ENCODE assay signal across 8 mouse cellular contexts in genomic region chrX:134612285-134612959, GRCm38 (mm10). TPM values are rescaled to one million over a fixed set of nuclear protein-coding genes. Genes with fewer than 3 reads are reported as not detected.
DNase-seq lines count a peak whose midpoint lies in the region; ATAC-seq and TF ChIP-seq lines count a peak whose summit lies in the region.

No protein-coding gene starts in this region.

- H3K27me3 ChIP-seq in spleen, adult 2 months (ENCODE audit: control insufficient read depth, insufficient read depth, low read length) = no peaks in the 10 kb centered on the region
- no peaks in the 10 kb centered on the region for H3K27me3 ChIP-seq in hindbrain, embryonic 14.5 days (ENCODE audit: control insufficient read depth, insufficient read depth, low read length)
- no peaks in the 10 kb centered on the region for H3K27me3 ChIP-seq in limb, embryonic 15.5 days
- H3K27me3 ChIP-seq in midbrain, embryonic 14.5 days (ENCODE audit: control insufficient read depth, insufficient read depth, low read length) = peaks cover 3% of the 10 kb centered on the region; the same call in 1 of the 2 replicates
- no peaks in the 10 kb centered on the region for H3K27me3 ChIP-seq in stomach, embryonic 16.5 days (ENCODE audit: control insufficient read depth, insufficient read depth, low read length)

- peak; percentile 94 for ATAC-seq in common myeloid progenitor, adult 5-6 weeks (replicated peaks; ENCODE audit: low read depth, poor library complexity, severe bottlenecking)
- ATAC-seq in hindbrain, embryonic 14.5 days (ENCODE audit: low FRiP score) = peak; percentile 88
- peak; percentile 85 for ATAC-seq in limb, embryonic 15.5 days (ENCODE audit: insufficient number of reproducible peaks, low FRiP score, low TSS enrichment, low read depth)
- peak; percentile 83 for ATAC-seq in midbrain, embryonic 14.5 days (ENCODE audit: low FRiP score, low TSS enrichment)
- peak; percentile 94 for ATAC-seq in stomach, embryonic 16.5 days (ENCODE audit: insufficient read depth, low FRiP score)

- no peak overlapping the region for H3K27ac ChIP-seq in spleen, adult 2 months (ENCODE audit: insufficient read depth, low read length)
- peak overlapping the region; percentile 73 for H3K27ac ChIP-seq in hindbrain, embryonic 14.5 days
- peak overlapping the region; percentile 89 for H3K27ac ChIP-seq in limb, embryonic 15.5 days
- H3K27ac ChIP-seq in midbrain, embryonic 14.5 days (replicated peaks; ENCODE audit: low read depth, low read length) = peak overlapping the region; percentile 70
- peak overlapping the region; percentile 83 for H3K27ac ChIP-seq in stomach, embryonic 16.5 days (ENCODE audit: low read length)

- 35% methylated on average over 15 of the region's 15 CpGs for WGBS in spleen, adult 2 months
- 22% methylated on average over 15 of the region's 15 CpGs for WGBS in hindbrain, embryonic 14.5 days
- 13% methylated on average over 15 of the region's 15 CpGs for WGBS in limb, embryonic 15.5 days
- WGBS in midbrain, embryonic 14.5 days = 18% methylated on average over 15 of the region's 15 CpGs
- whole genome bisulfite sequencing in stomach, embryonic 16.5 days = 9% methylated on average over 14 of the region's 15 CpGs

- H3K4me1 ChIP-seq in spleen, adult 2 months (ENCODE audit: control insufficient read depth, insufficient read depth, insufficient read length) = no peaks in the 10 kb centered on the region
- H3K4me1 ChIP-seq in hindbrain, embryonic 14.5 days (replicated peaks; ENCODE audit: control insufficient read depth, insufficient read depth, low read length) = no peaks in the 10 kb centered on the region
- peaks cover 2% of the 10 kb centered on the region; the same call in 1 of the 2 replicates for H3K4me1 ChIP-seq in limb, embryonic 15.5 days
- no peaks in the 10 kb centered on the region for H3K4me1 ChIP-seq in midbrain, embryonic 14.5 days (ENCODE audit: control insufficient read depth, insufficient read depth, low read length)
- no peaks in the 10 kb centered on the region for H3K4me1 ChIP-seq in stomach, embryonic 16.5 days (ENCODE audit: control insufficient read depth, insufficient read depth, low read length)

- TF ChIP-seq POLR2A in spleen, adult 2 months (IDR thresholded peaks at IDR 0.05; ENCODE audit: low read depth, low read length) = no peak

- H3K4me2 ChIP-seq in hindbrain, embryonic 14.5 days (replicated peaks) = peak overlapping the region; percentile 52
- H3K4me2 ChIP-seq in limb, embryonic 15.5 days = peak overlapping the region; percentile 43
- peak overlapping the region; percentile 50 for H3K4me2 ChIP-seq in midbrain, embryonic 14.5 days (ENCODE audit: low read length)
- H3K4me2 ChIP-seq in stomach, embryonic 16.5 days (ENCODE audit: low read depth, low read length) = peak overlapping the region; percentile 53

- no peak for TF ChIP-seq CTCF in spleen, adult 2 months (IDR thresholded peaks at IDR 0.05; ENCODE audit: extremely low read depth, insufficient read depth, insufficient read length, insufficient replicate concordance)

- no peaks in the 10 kb centered on the region for H3K36me3 ChIP-seq in spleen, adult 2 months (ENCODE audit: control insufficient read depth, insufficient read depth, low read length)
- 0 out of 2 replicates have a peak, but pooled peaks cover under 1% of the 10 kb centered on the region for H3K36me3 ChIP-seq in hindbrain, embryonic 14.5 days (replicated peaks; ENCODE audit: control insufficient read depth, insufficient read depth)
- no peaks in the 10 kb centered on the region for H3K36me3 ChIP-seq in limb, embryonic 15.5 days
- H3K36me3 ChIP-seq in midbrain, embryonic 14.5 days (ENCODE audit: control insufficient read depth, insufficient read depth, low read length) = 0 out of 2 replicates have a peak, but pooled peaks cover under 1% of the 10 kb centered on the region
- H3K36me3 ChIP-seq in stomach, embryonic 16.5 days (ENCODE audit: control insufficient read depth, insufficient read depth, low read length) = no peaks in the 10 kb centered on the region

- no peaks in the 10 kb centered on the region for H3K9me3 ChIP-seq in hindbrain, embryonic 14.5 days (ENCODE audit: control insufficient read depth, low read length)
- no peaks in the 10 kb centered on the region for H3K9me3 ChIP-seq in limb, embryonic 15.5 days
- H3K9me3 ChIP-seq in midbrain, embryonic 14.5 days (ENCODE audit: control insufficient read depth, low read length) = no peaks in the 10 kb centered on the region
- H3K9me3 ChIP-seq in stomach, embryonic 16.5 days (replicated peaks; ENCODE audit: control insufficient read depth, low read length) = no peaks in the 10 kb centered on the region

- peak overlapping the region; percentile 47 for H3K4me3 ChIP-seq in spleen, adult 2 months (ENCODE audit: extremely low read depth, insufficient read depth, insufficient read length)
- H3K4me3 ChIP-seq in hindbrain, embryonic 14.5 days (replicated peaks; ENCODE audit: low read length) = peak overlapping the region; percentile 27
- peak overlapping the region; percentile 35 for H3K4me3 ChIP-seq in limb, embryonic 15.5 days
- peak overlapping the region; percentile 25 for H3K4me3 ChIP-seq in midbrain, embryonic 14.5 days (replicated peaks; ENCODE audit: low read depth, low read length)
- H3K4me3 ChIP-seq in stomach, embryonic 16.5 days (replicated peaks; ENCODE audit: low read length) = peak overlapping the region; percentile 30

- peak in 1 of 2 experiments; percentile 2 for DNase-seq in spleen, adult 2 months (ENCODE audit: low read depth in 1 of 2, low spot score in 2 of 2)
- DNase-seq in spleen, adult 12 weeks (ENCODE audit: low spot score) = no peak
- DNase-seq in gastrocnemius, adult 8-10 months (ENCODE audit: low spot score in 2 of 2) = peak; percentile 5 to 28
- DNase-seq in hindbrain, embryonic 14.5 days (ENCODE audit: low spot score) = peak; percentile 61
- DNase-seq in midbrain, embryonic 14.5 days = peak; percentile 70

- H3K9ac ChIP-seq in hindbrain, embryonic 14.5 days = peak overlapping the region; percentile 58
- 0 out of 2 replicates have a peak overlapping the region, but pooled peaks have one; percentile 17 for H3K9ac ChIP-seq in limb, embryonic 15.5 days
- peak overlapping the region; percentile 34; the same call in 1 of the 2 replicates for H3K9ac ChIP-seq in midbrain, embryonic 14.5 days (replicated peaks; ENCODE audit: low read length)
- H3K9ac ChIP-seq in stomach, embryonic 16.5 days (ENCODE audit: low read length) = peak overlapping the region; percentile 40; the same call in 1 of the 2 replicates

RNA-seq across cellular contexts. Expression of gene Hnrnph2, which starts 11.4 kb away (rescaled TPM):
- polyA plus RNA-seq in spleen, adult 2 months (2012; rRNA removed) = 6.1 and 6.3 TPM in 2 replicates
- 169 and 185 TPM in 2 replicates for total RNA-seq in common myeloid progenitor, adult 5-6 weeks (2017)
- 10 to 100 TPM; 46.0 to 54.3 (median 50.3) TPM for total RNA-seq in gastrocnemius, adult 8-10 months (2022)
- polyA plus RNA-seq in hindbrain, embryonic 14.5 days (2014; fragmentation: Nextera tagmentation; extraction: Ambion mirVana) = 90.2 and 102 TPM in 2 replicates
- polyA plus RNA-seq in limb, embryonic 15.5 days (2015; fragmentation: Nextera tagmentation; extraction: Ambion mirVana) = 140 and 151 TPM in 2 replicates
- polyA plus RNA-seq in midbrain, embryonic 14.5 days (2014; fragmentation: Nextera tagmentation; extraction: Ambion mirVana) = 92.3 and 106 TPM in 2 replicates
- 138 and 141 TPM in 2 replicates for polyA plus RNA-seq in stomach, embryonic 16.5 days (2015; fragmentation: Nextera tagmentation; extraction: Ambion mirVana)

RNA-seq across cellular contexts. Expression of gene Gla, which starts 11.5 kb away (rescaled TPM):
- 0.66 and 0.96 TPM in 2 replicates for polyA plus RNA-seq in spleen, adult 2 months (2012; rRNA removed)
- 7.4 and 9.5 TPM in 2 replicates for total RNA-seq in common myeloid progenitor, adult 5-6 weeks (2017)
- 1 to 10 TPM; 2.0 to 2.6 (median 2.3) TPM for total RNA-seq in gastrocnemius, adult 8-10 months (2022)
- polyA plus RNA-seq in hindbrain, embryonic 14.5 days (2014; fragmentation: Nextera tagmentation; extraction: Ambion mirVana) = 2.4 and 4.1 TPM in 2 replicates
- polyA plus RNA-seq in limb, embryonic 15.5 days (2015; fragmentation: Nextera tagmentation; extraction: Ambion mirVana) = 4.2 and 4.6 TPM in 2 replicates
- 1.6 and 1.9 TPM in 2 replicates for polyA plus RNA-seq in midbrain, embryonic 14.5 days (2014; fragmentation: Nextera tagmentation; extraction: Ambion mirVana)
- polyA plus RNA-seq in stomach, embryonic 16.5 days (2015; fragmentation: Nextera tagmentation; extraction: Ambion mirVana) = 6.5 and 7.1 TPM in 2 replicates

RNA-seq across cellular contexts. Expression of gene Rpl36a, which starts 27.0 kb away (rescaled TPM):
- polyA plus RNA-seq in spleen, adult 2 months (2012; rRNA removed) = 89.6 and 117 TPM in 2 replicates
- total RNA-seq in common myeloid progenitor, adult 5-6 weeks (2017) = 6,063 and 10,653 TPM in 2 replicates
- 100 to 1,000 TPM in 3 of 4 experiments, 10 to 100 TPM in 1; 80.7 to 125 (median 107) TPM for total RNA-seq in gastrocnemius, adult 8-10 months (2022)
- 187 and 221 TPM in 2 replicates for polyA plus RNA-seq in hindbrain, embryonic 14.5 days (2014; fragmentation: Nextera tagmentation; extraction: Ambion mirVana)
- 338 and 416 TPM in 2 replicates for polyA plus RNA-seq in limb, embryonic 15.5 days (2015; fragmentation: Nextera tagmentation; extraction: Ambion mirVana)
- 207 and 220 TPM in 2 replicates for polyA plus RNA-seq in midbrain, embryonic 14.5 days (2014; fragmentation: Nextera tagmentation; extraction: Ambion mirVana)
- 322 and 424 TPM in 2 replicates for polyA plus RNA-seq in stomach, embryonic 16.5 days (2015; fragmentation: Nextera tagmentation; extraction: Ambion mirVana)

RNA-seq across cellular contexts. Expression of gene Btk, which starts 29.1 kb away (rescaled TPM):
- polyA plus RNA-seq in spleen, adult 2 months (2012; rRNA removed) = 12.5 and 14.4 TPM in 2 replicates
- 84.5 and 111 TPM in 2 replicates for total RNA-seq in common myeloid progenitor, adult 5-6 weeks (2017)
- total RNA-seq in gastrocnemius, adult 8-10 months (2022) = under 1 TPM in 2 of 4 experiments, not detected in 2; 0.22 to 0.27 TPM
- polyA plus RNA-seq in hindbrain, embryonic 14.5 days (2014; fragmentation: Nextera tagmentation; extraction: Ambion mirVana) = 0.29 TPM in 1 of 2 replicates, not detected in the other
- polyA plus RNA-seq in limb, embryonic 15.5 days (2015; fragmentation: Nextera tagmentation; extraction: Ambion mirVana) = 1.4 and 3.4 TPM in 2 replicates
- 0.26 TPM in 1 of 2 replicates, not detected in the other for polyA plus RNA-seq in midbrain, embryonic 14.5 days (2014; fragmentation: Nextera tagmentation; extraction: Ambion mirVana)
- polyA plus RNA-seq in stomach, embryonic 16.5 days (2015; fragmentation: Nextera tagmentation; extraction: Ambion mirVana) = 1.9 and 3.0 TPM in 2 replicates

Comparison
In these comparisons a context has a peak if more than half of its experiments do, and no peak if none do; other contexts are left out.
1. RNA of gene Hnrnph2, which starts 11.4 kb away (polyA plus RNA-seq): 140 to 151 TPM in limb, embryonic 15.5 days, 138 to 141 TPM in stomach, embryonic 16.5 days, 92.3 to 106 TPM in midbrain, embryonic 14.5 days and 90.2 to 102 TPM in hindbrain, embryonic 14.5 days; 6.1 to 6.3 TPM in spleen, adult 2 months; every median in the first group is over 10 times any median in the second.
2. Peak in every context shown above with its lines, with median percentiles within 50 percentile points of each other: H3K4me3 ChIP-seq, ATAC-seq, H3K4me2 ChIP-seq and H3K9ac ChIP-seq.